Mouse (Mus musculus) spleen, postnatal 10 days (tissue): ENCODE data around the gene Wnt6.
A peak's percentile ranks its signal among the peaks of the same experiment; 100 is the strongest.
"Not testable (repeated sequence)": the region's sequence is repeated elsewhere in the genome, so short reads cannot be mapped to it uniquely, and the experiment has no call there.

Source experiments
- DNase-seq, 2 experiments: peaks; one replicate each; pipeline ENCODE4 v3.0.0; 2021 to 2022; ENCODE audit warnings: low spot score in 2 of 2

Wnt6 gene

DNA sequence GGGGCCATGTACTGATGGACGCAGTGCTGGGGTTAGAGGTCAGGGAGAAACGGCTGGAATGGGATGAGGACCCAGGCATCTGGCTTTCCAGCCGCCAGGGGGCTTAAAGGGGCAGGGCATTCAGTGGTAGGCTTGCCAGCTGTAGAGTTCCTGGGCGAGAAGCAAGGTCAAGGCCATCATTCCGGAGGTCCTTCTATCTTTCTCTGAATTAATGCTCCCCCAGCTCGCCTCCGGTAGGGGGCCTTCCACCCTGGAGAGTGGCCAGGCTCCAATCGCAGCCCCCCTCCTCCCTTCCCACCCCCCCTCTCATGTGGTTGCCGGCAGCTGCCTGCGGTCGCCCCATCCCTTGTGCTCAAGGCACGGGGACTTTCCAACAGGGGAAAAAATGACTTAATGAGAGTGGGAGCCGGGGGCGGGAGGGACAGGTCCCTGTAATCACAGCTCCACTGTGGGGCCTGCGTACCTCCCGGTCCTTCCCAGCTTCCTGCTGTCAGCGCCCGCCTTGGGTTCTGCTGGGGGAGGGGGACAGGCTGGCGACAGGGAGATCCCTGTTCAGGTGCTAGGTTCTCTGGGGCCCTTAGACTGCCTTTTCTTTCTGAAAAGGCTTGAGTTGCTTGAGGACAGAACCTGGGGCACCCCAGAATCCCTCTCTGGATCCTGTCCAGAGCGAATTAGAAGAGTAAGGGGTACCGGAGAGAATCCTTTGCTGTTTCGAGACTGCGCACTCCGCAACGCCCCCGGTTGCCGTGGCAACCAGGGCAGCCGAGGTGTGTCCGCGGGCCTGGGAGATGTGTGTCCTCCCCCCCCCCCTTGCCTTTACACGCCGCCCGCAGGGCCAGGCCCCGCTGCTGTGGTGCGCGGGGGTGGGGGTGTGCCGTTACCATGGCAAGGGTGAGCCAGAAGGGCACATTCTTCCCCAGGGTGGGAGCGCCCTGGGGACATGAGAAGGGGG lies 34.9 kb downstream of the Wnt6 start:
- peak in 1 of 2 experiments; percentile 33 for DNase-seq

DNA sequence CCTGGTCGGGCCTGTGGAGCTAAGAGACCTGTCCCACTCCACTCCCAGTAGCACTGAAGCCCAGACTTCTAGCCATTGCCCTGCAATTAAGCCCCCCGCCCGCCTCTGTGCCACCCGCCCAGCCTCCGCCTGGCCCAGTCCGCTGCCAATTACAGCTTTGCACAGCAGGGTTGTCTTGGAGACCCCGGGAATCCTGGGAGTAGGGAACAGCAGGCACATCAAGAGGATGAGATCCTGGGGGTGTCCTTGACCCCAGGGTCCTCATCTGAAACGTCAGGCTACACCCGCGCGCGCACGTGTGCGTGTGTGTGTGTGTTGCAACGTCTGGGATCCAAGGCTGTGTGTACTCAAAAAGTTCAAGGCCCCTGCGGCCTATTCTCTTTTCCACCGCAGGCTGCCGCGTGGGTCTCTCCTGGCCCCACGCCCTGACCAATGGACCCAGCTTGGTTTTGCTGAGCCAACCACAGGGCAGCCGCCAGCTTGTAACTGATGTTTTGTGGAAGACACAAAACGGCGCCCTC lies 35.9 kb downstream of the Wnt6 start:
- DNase-seq = peak in 1 of 2 experiments; percentile 18

DNA sequence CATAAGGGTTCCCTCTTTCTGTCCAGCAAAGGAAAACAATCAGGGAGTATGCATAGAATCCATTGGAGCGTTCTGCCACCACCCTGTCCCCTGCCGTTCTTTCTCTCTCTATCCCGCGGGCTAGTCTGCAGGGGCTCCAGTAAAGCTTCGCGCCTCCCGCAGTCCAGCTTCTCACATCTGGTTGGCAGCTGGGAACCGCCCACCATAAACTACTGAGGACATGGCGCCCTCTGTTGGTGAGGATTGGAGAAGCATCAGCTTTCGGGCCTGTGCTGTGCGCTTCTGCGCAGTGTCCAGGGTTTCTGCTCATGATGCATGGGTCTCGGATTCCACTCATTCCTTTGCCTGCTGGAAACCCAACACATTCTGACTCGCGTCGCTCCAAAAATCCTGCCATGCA lies 36.4 kb downstream of the Wnt6 start:
- DNase-seq = peak; percentile 78 to 89

DNA sequence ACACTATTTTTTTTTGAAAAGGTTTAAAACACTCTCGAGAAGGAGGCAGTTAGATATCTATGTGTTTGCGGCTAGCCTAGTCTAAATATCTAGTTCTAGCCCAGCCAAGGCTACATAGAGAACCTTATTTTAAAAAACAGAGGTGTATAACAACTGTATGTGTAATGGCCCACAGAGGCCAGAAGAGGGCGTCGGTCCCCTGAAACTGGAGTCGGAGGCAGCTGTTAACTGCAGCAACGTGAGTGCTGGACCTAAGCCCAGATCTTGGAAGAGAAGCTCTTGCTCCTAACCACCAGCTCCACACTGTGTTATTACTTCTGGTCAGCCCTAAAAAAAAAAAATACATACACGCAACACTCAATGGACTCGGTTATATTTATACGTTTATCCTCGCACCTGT lies 37.3 kb downstream of the Wnt6 start:
- no peak for DNase-seq

DNA sequence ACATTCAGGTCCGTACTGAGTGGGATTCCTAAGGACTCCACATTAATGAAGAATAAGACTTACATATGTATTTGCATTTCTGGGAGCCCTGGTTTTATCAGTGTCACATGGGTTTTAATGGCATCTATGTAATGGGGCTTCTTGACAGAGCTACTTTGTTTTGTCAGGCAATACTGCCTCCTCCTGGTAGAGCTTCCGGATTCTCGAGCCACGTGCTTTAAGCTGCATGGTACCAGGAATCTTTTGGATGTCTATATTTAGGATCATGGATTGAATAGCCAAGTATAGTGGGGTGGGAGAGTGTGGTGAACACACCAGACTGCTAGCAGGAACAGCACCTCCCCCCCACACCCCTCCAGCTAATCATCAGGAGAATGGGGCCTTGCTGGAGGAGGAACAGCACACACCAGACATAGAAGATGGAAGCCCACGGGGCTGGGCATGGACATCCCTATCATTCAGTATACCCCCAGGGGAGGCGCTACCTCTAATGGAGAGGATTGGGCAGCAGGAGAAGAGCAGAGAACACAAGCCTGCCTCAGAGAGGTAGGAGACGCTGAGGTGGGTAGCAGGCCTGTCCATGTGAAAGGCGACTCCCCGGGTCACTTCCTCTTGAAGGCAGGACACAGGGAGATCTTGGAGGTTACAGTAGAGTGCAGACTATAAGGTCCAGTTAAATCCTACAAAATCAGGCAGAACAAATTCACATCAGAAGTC lies 43.4 kb downstream of the Wnt6 start:
- DNase-seq = no peak

DNA sequence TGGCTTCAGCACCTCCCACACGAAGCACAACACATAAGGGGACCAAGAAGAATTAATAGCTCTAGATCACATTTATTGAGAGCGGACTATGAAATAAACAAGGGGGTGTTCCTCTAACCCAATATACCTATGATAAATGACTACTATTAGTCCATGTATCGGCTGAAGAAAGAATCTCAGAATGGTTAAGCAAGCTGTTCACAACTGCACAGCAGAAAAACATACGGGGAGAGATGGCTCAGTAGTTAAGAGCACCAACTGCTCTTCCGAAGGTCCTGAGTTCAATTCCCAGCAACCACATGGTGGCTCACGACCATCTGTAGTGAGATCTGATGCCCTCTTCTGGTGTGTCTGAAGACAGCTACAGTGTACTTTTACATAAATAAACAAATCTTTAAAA lies 44.3 kb downstream of the Wnt6 start:
- DNase-seq = not testable (repeated sequence)

DNA sequence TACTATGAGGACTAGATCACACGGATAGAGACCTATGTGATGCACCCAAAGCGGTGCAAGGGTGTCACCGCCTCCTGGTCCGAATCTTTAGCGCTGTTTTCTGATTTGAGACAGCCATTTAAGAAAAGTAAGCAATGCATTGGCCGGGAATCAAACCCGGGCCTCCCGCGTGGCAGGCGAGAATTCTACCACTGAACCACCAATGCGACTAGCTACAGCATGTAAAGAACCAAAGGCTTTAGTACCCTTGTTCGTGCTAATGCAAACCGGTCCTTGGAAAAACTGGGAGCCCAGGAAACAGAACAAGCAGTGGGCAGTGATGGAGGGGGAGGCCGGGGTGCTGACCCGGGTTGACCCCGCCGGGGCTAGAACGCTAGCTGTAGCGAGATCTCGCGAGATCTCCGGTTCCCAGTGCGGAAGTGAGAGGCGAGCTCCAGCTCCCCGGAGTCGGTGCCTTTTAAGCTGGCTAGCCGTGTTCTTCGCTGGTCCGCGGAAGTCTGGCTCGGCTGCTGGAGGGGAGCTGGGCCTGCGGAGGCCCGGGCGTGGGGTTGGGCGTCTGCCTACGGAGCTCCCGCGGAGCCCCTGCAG lies 45.0 kb downstream of the Wnt6 start:
- DNase-seq = peak; percentile 69 to 88

DNA sequence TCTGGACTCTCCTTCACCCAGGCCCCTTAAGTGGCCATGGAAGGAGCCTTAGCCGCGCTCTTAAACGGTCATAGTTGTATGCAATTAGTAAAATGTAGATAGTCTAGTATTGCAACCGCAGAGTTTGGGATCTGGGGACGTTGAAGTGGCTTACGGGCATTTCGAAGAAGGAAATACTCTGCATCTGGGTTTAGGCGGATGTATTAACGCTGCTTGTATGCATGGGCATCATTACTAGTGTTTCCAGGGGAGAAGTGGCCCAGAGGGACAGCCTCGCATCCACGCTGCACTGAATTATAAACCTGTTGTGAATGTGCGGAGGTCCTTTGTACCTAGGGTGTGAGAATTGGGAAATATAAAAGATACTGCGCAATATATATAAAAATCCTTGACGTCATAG lies 45.5 kb downstream of the Wnt6 start:
- DNase-seq = no peak

DNA sequence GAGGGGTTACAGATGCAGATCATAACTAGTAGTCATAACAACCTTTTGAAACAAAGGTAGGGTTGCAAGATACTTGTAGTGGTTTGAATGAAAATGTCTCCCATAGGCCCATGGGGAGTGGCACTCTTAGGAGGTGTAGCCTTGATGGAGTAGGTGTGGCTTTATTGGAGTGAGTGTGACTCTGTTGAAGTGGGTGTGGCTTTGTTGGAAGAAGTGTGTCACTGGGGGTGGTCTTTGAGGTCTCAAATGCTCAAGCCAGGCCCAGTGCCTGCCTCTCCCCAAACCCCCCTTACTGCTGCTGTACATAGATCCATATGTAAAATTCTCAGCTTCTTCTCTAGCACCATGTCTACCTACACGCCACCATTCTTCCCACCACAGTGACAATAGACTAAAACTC lies 46.8 kb downstream of the Wnt6 start:
- DNase-seq = no peak

DNA sequence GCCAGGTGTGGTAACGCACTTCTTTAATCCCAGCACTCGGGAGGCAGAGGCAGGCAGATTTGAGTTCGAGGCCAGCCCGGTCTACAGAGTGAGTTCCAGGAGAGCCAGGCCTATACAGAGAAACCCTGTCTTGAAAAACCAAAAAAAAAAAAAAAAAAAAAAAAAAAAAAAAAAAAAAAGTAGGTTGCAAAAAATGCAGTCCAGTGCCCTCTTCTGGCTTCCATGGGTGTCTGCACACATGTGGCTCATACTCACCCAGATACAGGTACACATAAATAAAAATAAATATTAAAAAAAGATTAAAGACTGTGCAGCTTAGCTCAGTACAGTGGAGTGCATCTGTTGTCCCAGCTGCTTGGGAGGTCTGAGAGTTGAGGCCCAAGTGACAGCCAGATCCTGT lies 51.9 kb downstream of the Wnt6 start:
- not testable (repeated sequence) for DNase-seq

DNA sequence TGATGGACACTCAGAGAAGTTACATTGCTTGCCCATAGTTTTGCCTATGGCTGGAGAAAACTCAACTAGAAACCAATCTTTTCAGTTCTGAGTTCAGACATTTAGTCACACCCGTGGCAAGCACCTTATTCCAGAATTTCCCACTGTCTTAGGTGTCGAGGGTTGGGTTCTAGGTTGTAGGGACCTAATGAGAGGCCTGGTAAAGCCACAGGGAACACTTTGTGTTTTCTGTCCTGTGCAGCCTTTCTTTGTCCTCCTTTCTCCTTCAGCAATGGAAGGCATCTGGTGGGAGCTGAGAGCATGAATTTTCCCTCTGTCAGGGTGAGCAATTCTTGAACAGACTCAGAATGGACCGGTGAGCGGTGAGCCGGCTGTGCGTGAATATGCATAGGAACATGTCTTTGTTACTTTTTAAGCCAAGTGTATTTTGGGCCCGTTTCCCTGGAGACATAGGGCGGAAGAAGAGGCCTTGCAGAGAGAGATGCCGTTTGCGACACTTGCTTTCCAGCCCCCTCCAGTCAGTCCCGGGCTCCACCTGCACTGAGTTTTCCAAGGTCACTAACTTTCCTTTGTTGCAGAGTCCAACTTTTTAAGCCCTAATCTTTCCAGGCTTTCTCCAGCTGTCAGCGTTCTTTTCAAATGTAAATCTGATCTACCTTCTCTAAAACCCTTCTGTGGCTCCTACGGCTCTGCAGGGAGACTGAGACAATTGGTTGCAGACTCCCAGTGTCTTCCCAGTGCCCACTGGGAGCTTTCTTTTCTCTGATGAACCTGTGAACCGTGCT lies 53.0 kb downstream of the Wnt6 start:
- DNase-seq = no peak

DNA sequence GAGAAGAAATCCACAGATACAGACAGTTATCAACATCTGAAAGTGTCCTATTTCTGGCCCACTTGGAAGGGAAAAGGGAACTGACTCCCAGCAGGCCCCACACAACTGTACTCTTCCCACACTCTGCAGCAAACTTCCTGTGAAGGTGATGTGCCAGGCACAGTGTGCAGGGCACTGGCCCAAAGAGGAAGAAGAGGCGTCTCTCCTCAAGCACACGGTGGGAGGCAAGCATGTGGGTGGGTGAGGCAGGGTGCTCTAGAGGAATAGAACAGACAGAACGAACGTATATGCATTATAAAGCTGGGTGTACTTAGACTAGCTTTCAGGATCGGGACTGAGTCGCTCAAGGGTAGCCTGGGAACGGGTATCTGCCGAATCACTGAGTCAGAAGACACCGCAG lies 58.4 kb downstream of the Wnt6 start:
- no peak for DNase-seq

DNA sequence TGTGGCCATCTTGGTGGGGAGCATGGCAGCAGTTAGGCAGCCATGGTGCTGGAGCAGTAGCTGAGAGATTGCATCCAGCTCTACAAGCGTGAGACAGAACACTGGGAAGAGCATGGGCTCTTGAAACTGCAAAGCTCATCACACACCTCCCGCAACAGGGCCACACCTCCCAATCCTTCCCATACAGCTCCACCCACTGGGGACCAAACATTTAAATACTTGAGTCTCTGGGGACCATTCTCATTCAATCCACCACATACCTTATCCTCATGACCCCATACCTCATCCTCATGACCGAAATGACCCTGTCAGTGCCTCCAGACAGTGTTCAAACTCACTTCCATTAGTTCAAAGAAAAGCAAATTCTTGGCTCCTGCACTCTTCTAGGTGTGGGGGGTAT lies 61.6 kb downstream of the Wnt6 start:
- DNase-seq = no peak
